Mouse (Mus musculus): ENCODE results near the gene Bend5. TPM values are rescaled to one million over a fixed set of nuclear protein-coding genes. Genes with fewer than 3 reads are reported as not detected.

The Bend5 gene
- total RNA-seq (2021) = 10 to 100 TPM; 15.5 to 17.9 TPM
- long read RNA-seq, experiment 1, transcript Bend5-203 (6 exons, 1,448 nt) = major isoform, 12 of 22 reads
- long read RNA-seq, experiment 1, transcript Bend5-201 (6 exons, 1,826 nt) = minor isoform, 5 of 22 reads
- long read RNA-seq, experiment 1, partial matches to known transcripts = 1 of 22 reads
- long read RNA-seq, experiment 1, other reads (novel, unspliced or antisense) = 4 of 22 reads
- long read RNA-seq, experiment 2, transcript Bend5-201 (6 exons, 1,826 nt) = major isoform, 8 of 17 reads
- long read RNA-seq, experiment 2, partial matches to known transcripts = 1 of 17 reads
- long read RNA-seq, experiment 2, other reads (novel, unspliced or antisense) = 4 of 17 reads

DNA sequence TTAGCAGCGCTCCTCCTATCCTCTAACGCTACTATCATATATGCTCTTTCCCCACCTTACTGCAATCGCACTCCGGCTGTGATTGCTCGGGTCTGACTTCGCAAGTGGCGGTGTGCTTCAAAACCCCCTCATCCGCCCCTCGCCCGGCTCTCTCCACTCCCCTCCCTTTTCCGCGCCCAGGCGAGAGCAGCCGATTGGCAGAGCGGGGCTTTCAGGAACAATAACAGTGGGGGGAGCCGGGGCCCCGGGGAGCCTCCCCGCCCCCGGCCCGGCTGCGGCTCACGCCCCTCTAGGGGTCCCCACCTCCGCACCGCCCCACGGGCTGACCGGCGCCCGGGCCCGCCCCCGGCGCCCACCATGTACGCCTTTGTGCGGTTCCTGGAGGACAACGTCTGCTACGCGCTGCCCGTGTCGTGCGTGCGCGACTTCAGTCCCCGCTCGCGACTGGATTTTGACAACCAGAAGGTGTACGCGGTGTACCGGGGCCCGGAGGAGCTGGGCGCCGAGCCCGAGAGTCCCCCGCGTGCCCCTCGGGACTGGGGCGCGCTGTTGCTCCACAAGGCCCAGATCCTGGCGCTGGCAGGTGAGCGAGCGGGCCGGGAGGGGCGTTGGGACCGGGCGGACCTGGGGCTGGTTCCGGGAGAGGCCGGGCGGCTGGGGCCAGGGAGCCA lies at the start of gene Bend5:
TSS of gene Bend5 (plus strand) at position 189 of the 671 bp plus-strand sequence.
- peak; percentile 51 to 72 for DNase-seq (ENCODE audit: low spot score in 2 of 2)

DNA sequence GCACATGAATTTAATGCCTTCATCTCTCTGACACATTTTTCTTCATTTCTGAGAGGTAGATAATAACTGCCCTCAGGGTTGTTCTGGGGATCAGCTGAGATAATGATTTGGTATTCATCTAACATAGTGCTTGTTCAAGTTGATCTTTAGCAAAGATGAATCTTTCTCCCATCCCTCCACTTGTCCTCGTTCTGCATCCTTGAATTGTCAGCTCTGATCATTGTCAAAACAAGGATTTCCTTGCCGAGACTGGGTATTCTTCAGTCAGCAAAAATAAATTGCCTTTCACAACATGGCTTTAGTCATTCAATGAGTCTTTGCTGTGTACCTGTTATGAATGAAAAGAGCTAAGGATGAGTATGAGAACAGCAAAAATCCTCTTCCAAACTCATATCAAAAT lies 47.0 kb upstream of the Bend5 start:
- DNase-seq (ENCODE audit: low spot score in 2 of 2) = no peak

- no peak for DNase-seq (ENCODE audit: low spot score in 2 of 2)
These were observed 37.6 kb upstream of the Bend5 start for GRCm38 (mm10) chr4:111377159-111377558.

GRCm38 (mm10) chr4:111378071-111378470 lies 36.7 kb upstream of the Bend5 start:
- no peak for DNase-seq (ENCODE audit: low spot score in 2 of 2)

- no peak for DNase-seq (ENCODE audit: low spot score in 2 of 2)
These were observed 31.7 kb upstream of the Bend5 start for GRCm38 (mm10) chr4:111383101-111383500.

- no peak for DNase-seq (ENCODE audit: low spot score in 2 of 2)
These were observed 24.1 kb upstream of the Bend5 start for GRCm38 (mm10) chr4:111390736-111391135.

DNA sequence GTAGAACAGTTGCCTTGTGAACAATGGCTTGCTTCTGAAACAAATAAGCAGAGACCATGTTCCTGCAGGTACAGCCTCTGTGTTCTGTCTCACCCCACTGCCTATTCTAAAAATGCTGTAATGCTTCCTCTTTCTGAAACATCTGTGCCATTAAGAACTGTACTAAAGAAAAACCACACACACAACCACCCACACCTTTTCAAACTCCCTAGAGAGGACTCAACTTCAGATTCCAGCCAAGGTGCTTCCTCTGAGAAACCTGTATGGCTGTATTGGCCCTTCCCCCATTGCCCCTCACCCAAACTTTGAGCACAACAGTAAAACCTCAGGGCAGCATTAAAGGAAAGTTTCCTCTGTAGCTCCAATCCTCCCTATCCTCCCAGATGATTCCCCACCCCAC lies 15.0 kb upstream of the Bend5 start:
- DNase-seq (ENCODE audit: low spot score in 2 of 2) = no peak

DNA sequence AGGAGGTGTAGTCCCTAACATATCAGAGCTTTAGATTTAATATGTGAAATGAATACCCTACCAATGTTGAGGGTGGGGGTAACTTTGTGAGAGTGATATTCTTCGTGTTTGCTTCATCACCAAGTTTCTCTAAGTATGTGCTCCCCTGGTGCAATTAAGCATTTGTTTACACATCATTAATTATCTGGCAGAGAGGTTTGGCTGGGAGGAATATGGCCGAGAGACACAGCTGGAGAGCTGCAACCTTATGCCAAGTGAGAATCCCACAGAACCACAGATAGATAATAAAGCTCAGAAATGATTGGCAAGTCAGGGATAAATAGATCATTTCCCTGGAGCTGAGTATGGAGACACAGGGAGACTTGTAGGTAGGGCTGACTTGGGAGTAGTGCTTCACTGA lies 14.1 kb upstream of the Bend5 start:
- DNase-seq (ENCODE audit: low spot score in 2 of 2) = no peak

DNA sequence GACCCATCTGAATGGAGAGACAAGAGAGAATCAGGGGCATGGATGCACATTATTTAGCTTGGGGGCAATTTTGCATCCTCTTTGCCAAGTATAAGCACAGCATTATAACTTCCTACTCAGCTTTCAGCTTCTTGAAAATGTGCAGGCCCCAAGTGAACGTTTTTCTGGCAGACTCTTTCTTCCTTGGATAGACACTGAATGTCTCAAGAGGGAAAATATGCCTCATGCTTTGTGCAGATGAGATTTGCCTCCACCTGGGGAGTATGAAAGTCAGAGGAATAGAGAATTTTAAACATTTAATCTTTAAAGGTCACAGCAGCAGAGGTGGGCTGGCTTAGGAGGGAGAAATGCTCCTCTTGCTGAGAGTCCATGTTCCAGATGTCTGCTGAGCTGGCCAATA lies 11.6 kb upstream of the Bend5 start:
- DNase-seq (ENCODE audit: low spot score in 2 of 2) = no peak

- no peak for DNase-seq (ENCODE audit: low spot score in 2 of 2)
These were observed 4.1 kb upstream of the Bend5 start for GRCm38 (mm10) chr4:111410731-111411130.

DNA sequence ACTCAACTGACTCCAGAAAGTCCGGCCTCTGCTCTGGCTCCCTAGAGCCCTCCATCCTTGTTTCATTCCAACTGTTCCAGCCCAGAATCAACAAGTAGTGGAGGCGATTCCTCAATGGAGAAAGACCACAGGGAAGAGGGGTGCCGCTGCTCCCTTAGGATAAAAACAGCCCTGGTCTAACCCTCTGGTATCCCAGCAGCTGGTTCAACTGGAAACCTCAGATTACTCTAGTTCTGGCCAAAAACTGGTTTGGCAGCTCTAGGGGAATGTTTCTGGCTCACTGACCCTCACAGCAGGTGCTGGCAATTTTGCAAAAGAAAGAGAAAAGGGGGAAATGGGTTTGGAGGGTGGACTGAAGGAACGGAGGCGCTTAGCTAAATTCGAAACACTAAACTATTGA lies 407 bp upstream of the Bend5 start:
- no peak for DNase-seq (ENCODE audit: low spot score in 2 of 2)

GRCm38 (mm10) chr4:111416126-111416525 lies 1.3 kb downstream of the Bend5 start:
- no peak for DNase-seq (ENCODE audit: low spot score in 2 of 2)

GRCm38 (mm10) chr4:111416551-111416950 lies 1.7 kb downstream of the Bend5 start:
- no peak for DNase-seq (ENCODE audit: low spot score in 2 of 2)

DNA sequence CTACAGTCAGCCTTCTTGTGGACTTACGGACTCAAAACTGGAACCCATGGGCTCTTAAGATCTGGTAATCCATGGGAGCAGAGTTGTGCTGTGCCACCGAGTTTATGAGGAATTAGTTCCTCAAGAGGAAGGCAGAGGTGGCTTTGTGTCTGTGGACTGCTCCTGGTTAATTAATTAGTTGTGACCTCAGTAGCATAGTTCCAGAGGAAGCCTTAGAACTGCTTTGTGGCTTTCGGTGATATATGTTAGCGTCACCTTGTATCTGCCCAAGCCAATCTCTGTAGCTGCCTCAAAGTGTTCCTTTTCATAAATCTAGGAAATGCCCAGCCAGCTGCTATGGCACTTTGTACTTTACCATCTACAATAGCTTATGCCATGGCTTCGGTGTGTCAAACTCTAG lies 2.9 kb downstream of the Bend5 start:
- DNase-seq (ENCODE audit: low spot score in 2 of 2) = no peak

GRCm38 (mm10) chr4:111419476-111419875 lies 4.7 kb downstream of the Bend5 start:
- DNase-seq (ENCODE audit: low spot score in 2 of 2) = no peak

DNA sequence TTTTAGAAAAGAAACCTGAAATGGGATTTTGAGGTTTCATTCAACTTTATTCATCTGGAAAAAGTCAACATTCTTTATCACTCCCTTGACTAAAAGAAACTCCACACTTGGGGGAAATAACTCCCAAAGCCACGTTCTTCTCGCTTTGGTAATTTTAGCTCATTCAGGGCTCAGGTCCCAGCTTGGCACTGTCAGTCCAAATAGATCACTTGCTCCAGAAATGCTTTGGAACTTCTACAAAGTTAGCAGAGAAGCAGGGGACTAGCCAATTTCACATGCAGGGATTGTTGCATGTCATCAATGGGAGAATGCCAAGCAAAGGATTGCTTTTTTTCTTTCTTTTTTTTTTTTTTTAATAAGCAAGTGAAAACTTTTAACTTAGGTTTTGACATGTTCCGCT lies 5.2 kb downstream of the Bend5 start:
- DNase-seq (ENCODE audit: low spot score in 2 of 2) = no peak

DNA sequence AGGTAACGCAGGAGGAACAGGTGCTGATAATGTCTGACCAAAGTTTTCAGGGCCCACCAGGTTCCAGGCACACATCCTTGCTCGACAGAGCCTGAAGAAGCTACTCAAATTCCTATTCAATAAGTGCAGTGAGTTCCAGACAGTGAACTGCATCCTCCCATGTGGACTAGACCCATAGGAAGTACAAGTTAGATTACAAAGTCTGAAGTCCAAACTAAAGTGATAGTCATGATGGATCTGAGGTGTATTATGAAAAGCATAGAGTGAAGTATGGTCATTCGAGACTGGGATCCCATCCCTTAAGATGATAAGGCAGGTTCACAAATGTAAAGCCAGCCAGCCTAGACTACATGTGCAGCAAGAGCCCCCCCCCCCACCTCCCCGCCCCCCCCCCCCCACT lies 6.1 kb downstream of the Bend5 start:
- no peak for DNase-seq (ENCODE audit: low spot score in 2 of 2)

GRCm38 (mm10) chr4:111421785-111422184 lies 7.0 kb downstream of the Bend5 start:
- no peak for DNase-seq (ENCODE audit: low spot score in 2 of 2)

GRCm38 (mm10) chr4:111424371-111424950 lies 9.7 kb downstream of the Bend5 start:
- DNase-seq (ENCODE audit: low spot score in 2 of 2) = no peak

DNA sequence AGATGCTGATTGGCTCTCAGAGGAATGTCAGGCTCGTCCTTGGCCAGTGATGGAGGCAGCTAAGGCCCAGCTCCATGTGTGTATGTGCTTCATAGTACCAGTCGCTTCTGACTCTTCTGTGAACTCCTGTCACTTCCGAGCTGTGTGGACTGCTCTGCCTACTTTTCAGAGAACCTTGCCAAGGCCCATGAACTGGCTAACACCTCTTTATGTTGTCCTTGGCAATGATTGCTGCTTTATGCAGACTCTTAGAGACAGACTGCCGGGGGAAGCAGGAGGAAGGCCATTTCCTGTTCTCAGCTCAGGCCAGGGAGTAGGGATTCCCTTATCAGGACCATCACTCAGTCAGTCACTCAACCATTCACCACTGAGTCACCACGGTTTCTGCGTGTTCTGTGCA lies 10.4 kb downstream of the Bend5 start:
- DNase-seq (ENCODE audit: low spot score in 2 of 2) = no peak

DNA sequence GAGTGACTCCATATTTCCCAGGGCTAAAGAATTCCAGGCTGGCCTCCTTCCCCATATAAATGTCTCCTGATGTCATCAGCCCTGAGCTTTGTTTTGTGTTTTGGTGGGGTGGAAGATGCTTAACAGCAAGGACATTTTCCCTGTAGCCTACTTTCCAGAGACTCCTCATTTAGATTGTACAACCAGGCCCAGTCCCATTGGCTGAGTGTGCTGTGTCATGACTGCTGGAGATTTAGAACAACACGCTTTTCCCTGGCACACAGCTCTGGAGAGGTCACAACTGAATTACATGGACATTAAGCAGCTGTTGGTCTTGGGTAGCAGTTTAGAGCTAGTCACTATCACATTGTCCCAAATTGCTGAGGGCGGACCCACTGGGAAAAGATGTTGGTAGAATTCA lies 16.4 kb downstream of the Bend5 start:
- no peak for DNase-seq (ENCODE audit: low spot score in 2 of 2)

DNA sequence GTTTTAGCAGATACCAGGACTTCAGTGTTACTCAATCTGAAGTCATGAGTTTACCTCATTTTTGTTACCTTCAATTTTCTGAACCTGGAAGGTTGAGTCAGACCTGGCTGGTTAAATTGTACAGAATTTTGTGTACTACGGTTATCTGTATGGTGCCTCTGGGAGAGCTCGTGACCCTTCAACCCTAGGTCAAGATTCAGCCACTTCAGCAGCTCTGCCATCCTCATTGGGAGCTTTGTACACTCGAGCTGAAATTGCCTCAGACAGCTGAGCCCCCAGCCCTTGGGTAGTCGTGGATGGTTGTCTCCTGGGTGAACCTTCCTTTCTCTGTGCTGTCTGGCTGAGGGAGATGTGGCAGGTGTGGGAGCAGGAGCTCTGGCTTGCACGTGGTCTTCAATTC lies 17.2 kb downstream of the Bend5 start:
- no peak for DNase-seq (ENCODE audit: low spot score in 2 of 2)

DNA sequence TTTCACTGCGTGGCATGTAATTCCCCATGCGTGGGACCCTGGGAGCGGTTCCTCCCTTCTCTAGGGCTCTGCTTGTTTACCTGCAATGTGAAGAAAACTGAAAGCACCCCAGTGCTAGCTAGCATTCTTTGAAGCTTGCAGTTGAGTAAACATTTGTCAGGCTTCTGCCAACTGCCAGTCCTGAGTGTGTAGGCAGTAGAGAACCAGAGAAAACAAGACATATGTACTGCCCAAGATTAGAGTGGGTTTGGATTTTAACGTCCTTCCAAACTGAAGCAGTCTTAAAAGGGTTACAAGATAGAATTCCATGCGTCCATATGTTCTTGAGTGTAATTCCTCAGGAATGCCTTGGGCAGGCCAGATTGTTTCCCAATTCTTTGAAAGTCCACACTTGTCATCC lies 17.6 kb downstream of the Bend5 start:
- DNase-seq (ENCODE audit: low spot score in 2 of 2) = no peak
